8 mouse cellular contexts compared by ENCODE assay signal in the genomic region with DNA sequence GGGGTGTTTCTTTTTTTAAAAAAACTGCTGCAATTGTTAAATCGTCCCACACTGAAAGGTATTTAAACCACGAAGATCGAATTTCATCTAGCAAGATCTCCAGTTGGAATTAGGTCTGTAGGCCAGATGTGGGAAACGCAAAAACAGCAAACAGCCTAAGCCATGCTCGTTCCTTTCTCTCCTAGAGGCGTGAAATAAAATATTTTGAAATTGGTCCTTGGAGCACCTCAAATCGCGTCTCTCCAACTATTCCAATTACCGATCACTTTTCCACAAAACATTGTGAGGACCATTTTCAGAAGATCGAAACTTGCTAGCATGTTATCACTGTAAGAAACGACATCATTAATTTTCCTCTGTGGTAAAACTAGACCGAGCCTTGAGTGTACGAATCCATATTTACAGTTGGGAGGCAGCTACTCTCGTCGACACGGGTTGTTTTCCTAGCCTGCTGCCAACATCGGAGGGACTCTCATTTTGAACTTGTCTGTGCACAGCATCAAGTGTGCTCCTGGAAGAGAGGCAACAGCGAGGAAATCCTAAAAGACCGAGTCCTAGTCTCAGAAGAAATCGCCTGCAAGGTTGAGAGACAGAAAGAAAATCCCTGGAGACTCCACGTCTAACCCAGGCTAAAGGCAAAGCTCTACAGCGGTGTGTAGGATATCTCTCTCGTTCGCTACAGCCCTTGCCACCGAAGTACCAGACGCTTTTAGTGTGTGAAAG. TPM values are rescaled to one million over a fixed set of nuclear protein-coding genes. Genes with fewer than 3 reads are reported as not detected.
DNase-seq lines count a peak whose midpoint lies in the region; ATAC-seq and TF ChIP-seq lines count a peak whose summit lies in the region.

No protein-coding gene starts in this region.

- peak overlapping the region; percentile 73 for H3K27ac ChIP-seq in liver, adult 2 months (replicated peaks; ENCODE audit: insufficient read depth, low read depth, low read length)
- H3K27ac ChIP-seq in cerebellum, adult 2 months (ENCODE audit: insufficient read depth, low read length), result no peak overlapping the region
- H3K27ac ChIP-seq in hindbrain, postnatal 0 days, result peak overlapping the region; percentile 100
- peak overlapping the region; percentile 100 for H3K27ac ChIP-seq in midbrain, embryonic 14.5 days (replicated peaks; ENCODE audit: low read depth, low read length)

- no peaks in the 10 kb centered on the region for H3K79me2 ChIP-seq in liver, adult 2 months (ENCODE audit: control insufficient read depth, insufficient read depth, low read length)

- peak overlapping the region; percentile 68 for H3K9ac ChIP-seq in liver, adult 2 months (ENCODE audit: low read depth, low read length)
- H3K9ac ChIP-seq in hindbrain, postnatal 0 days (replicated peaks; ENCODE audit: low read length), result peak overlapping the region; percentile 98
- H3K9ac ChIP-seq in midbrain, embryonic 14.5 days (replicated peaks; ENCODE audit: low read length), result peak overlapping the region; percentile 100

- H3K27me3 ChIP-seq in liver, adult 2 months (ENCODE audit: control insufficient read depth, insufficient read depth, low read length), result peaks cover 3% of the 10 kb centered on the region; the same call in 1 of the 2 replicates
- no peaks in the 10 kb centered on the region for H3K27me3 ChIP-seq in cerebellum, adult 2 months (ENCODE audit: control insufficient read depth, insufficient read depth, low read length)
- no peaks in the 10 kb centered on the region for H3K27me3 ChIP-seq in hindbrain, postnatal 0 days (ENCODE audit: insufficient read depth, low read length)
- H3K27me3 ChIP-seq in midbrain, embryonic 14.5 days (ENCODE audit: control insufficient read depth, insufficient read depth, low read length), result no peaks in the 10 kb centered on the region

- TF ChIP-seq POLR2A in liver, adult 2 months (IDR thresholded peaks at IDR 0.05; ENCODE audit: extremely low read depth, insufficient read depth, low read length), result no peak
- TF ChIP-seq POLR2A in cerebellum, adult 2 months (IDR thresholded peaks at IDR 0.05; ENCODE audit: borderline replicate concordance, insufficient read depth, low read length), result no peak

- no peaks in the 10 kb centered on the region for H3K36me3 ChIP-seq in liver, adult 2 months (ENCODE audit: control insufficient read depth, insufficient read depth, low read length)
- H3K36me3 ChIP-seq in hindbrain, postnatal 0 days (ENCODE audit: insufficient read depth, low read length), result 0 out of 2 replicates have a peak, but pooled peaks cover 4% of the 10 kb centered on the region
- peaks cover 17% of the 10 kb centered on the region for H3K36me3 ChIP-seq in midbrain, embryonic 14.5 days (ENCODE audit: control insufficient read depth, insufficient read depth, low read length)

- DNase-seq in liver, adult 2 months (ENCODE audit: extremely low read depth, low read depth, low spot score), result peak; percentile 10
- DNase-seq in liver, result no peak
- DNase-seq in cerebellum, adult 2 months, result peak; percentile 31 to 45
- peak; percentile 17 to 19 for DNase-seq in frontal cortex, postnatal 14 days (ENCODE audit: low spot score in 2 of 2)
- peak; percentile 75 for DNase-seq in hindbrain, postnatal 0 days (ENCODE audit: low spot score)
- DNase-seq in left cerebral cortex, postnatal 4 days, result peak; percentile 39
- DNase-seq in midbrain, embryonic 14.5 days, result peak; percentile 83
- peak; percentile 49 for DNase-seq in testis, postnatal 10 days (ENCODE audit: low spot score)

- 1% methylated on average over 26 of the region's 26 CpGs for WGBS in liver, adult 2 months
- WGBS in cerebellum, adult 2 months, result under 1% methylated on average over 26 of the region's 26 CpGs
- WGBS in hindbrain, postnatal 0 days, result under 1% methylated on average over 26 of the region's 26 CpGs
- WGBS in midbrain, embryonic 14.5 days, result under 1% methylated on average over 26 of the region's 26 CpGs

- no peaks in the 10 kb centered on the region for H3K9me3 ChIP-seq in hindbrain, postnatal 0 days (ENCODE audit: low read length)
- H3K9me3 ChIP-seq in midbrain, embryonic 14.5 days (ENCODE audit: control insufficient read depth, low read length), result no peaks in the 10 kb centered on the region

- ATAC-seq in hindbrain, postnatal 0 days, result no peak
- no peak for ATAC-seq in midbrain, embryonic 14.5 days (ENCODE audit: low FRiP score, low TSS enrichment)

- peaks cover 4% of the 10 kb centered on the region for H3K4me1 ChIP-seq in liver, adult 2 months (ENCODE audit: control insufficient read depth, insufficient read depth, low read length)
- peaks cover 2% of the 10 kb centered on the region; the same call in 1 of the 2 replicates for H3K4me1 ChIP-seq in cerebellum, adult 2 months (ENCODE audit: control insufficient read depth, insufficient read depth, low read length)
- no peaks in the 10 kb centered on the region for H3K4me1 ChIP-seq in hindbrain, postnatal 0 days (ENCODE audit: insufficient read depth, low read length)
- peaks cover 10% of the 10 kb centered on the region; the same call in 1 of the 2 replicates for H3K4me1 ChIP-seq in midbrain, embryonic 14.5 days (ENCODE audit: control insufficient read depth, insufficient read depth, low read length)

- TF ChIP-seq CTCF in liver, adult 2 months (IDR thresholded peaks at IDR 0.05; ENCODE audit: low read depth, low read length), result no peak
- TF ChIP-seq CTCF in cerebellum, adult 2 months (IDR thresholded peaks at IDR 0.05; ENCODE audit: borderline replicate concordance, insufficient read depth, low read depth, low read length), result no peak
- TF ChIP-seq CTCF in hindbrain, postnatal 0 days (IDR thresholded peaks at IDR 0.05; ENCODE audit: low read depth), result no peak

- intact Hi-C loops in left cerebral cortex, postnatal 4 days (cut with DNase I), result loop anchor here (5.0 to 10.0 kb wide), 3 partner anchors 125 to 1713 kb away; no protein-coding TSS in a partner anchor

- peak overlapping the region; percentile 66 for H3K4me3 ChIP-seq in liver, adult 2 months (ENCODE audit: insufficient read depth, low read depth, low read length)
- H3K4me3 ChIP-seq in cerebellum, adult 2 months (replicated peaks; ENCODE audit: insufficient read depth, low read depth, low read length), result peak overlapping the region; percentile 88
- H3K4me3 ChIP-seq in hindbrain, postnatal 0 days (ENCODE audit: low read length), result peak overlapping the region; percentile 94
- H3K4me3 ChIP-seq in midbrain, embryonic 14.5 days (replicated peaks; ENCODE audit: low read depth, low read length), result peak overlapping the region; percentile 99

- peak overlapping the region; percentile 80 for H3K4me2 ChIP-seq in hindbrain, postnatal 0 days (ENCODE audit: low read depth, low read length)
- peak overlapping the region; percentile 67 for H3K4me2 ChIP-seq in midbrain, embryonic 14.5 days (ENCODE audit: low read length)

RNA-seq across cellular contexts. Expression of a gene that starts 0.9 kb away (rescaled TPM):
- total RNA-seq in liver, adult 2 months (2014; rRNA removed), result 8.9 and 10.2 TPM in 2 replicates
- 3.4 and 4.6 TPM in 2 replicates for polyA plus RNA-seq in liver, adult 2 months (2012; rRNA removed)
- polyA plus RNA-seq in cerebellum, adult 2 months (2012; rRNA removed), result 51.9 and 54.1 TPM in 2 replicates
- total RNA-seq in hindbrain, postnatal 0 days (2014; rRNA removed), result 341 and 395 TPM in 2 replicates
- polyA plus RNA-seq in hindbrain, postnatal 0 days (2015; fragmentation: Nextera tagmentation; extraction: Ambion mirVana), result 242 and 270 TPM in 2 replicates
- 100 to 1,000 TPM; 536 to 544 TPM for total RNA-seq in left cerebral cortex, postnatal 4 days (2021)
- polyA plus RNA-seq in midbrain, embryonic 14.5 days (2014; fragmentation: Nextera tagmentation; extraction: Ambion mirVana), result 403 and 415 TPM in 2 replicates
